Mouse (Mus musculus): ENCODE measurements around the gene Rrad.

Rrad gene

GRCm38 (mm10) chr8:104611613-104612012 is 19.5 kb downstream of the Rrad start:
- no peak for DNase-seq (ENCODE audit: low spot score)

GRCm38 (mm10) chr8:104610185-104610766 is 20.9 kb downstream of the Rrad start:
- DNase-seq (ENCODE audit: low spot score) = no peak

- no peak for DNase-seq (ENCODE audit: low spot score)
These were observed 21.9 kb downstream of the Rrad start for GRCm38 (mm10) chr8:104609222-104609621.

- no peak for DNase-seq (ENCODE audit: low spot score)
These were observed 23.2 kb downstream of the Rrad start for GRCm38 (mm10) chr8:104607944-104608343.

- no peak for DNase-seq (ENCODE audit: low spot score)
These were observed 24.8 kb downstream of the Rrad start for GRCm38 (mm10) chr8:104606329-104606728.

- no peak for DNase-seq (ENCODE audit: low spot score)
These were observed 27.9 kb downstream of the Rrad start for GRCm38 (mm10) chr8:104603245-104603593.

GRCm38 (mm10) chr8:104602468-104603244 is 28.5 kb downstream of the Rrad start:
- DNase-seq (ENCODE audit: low spot score) = peak; percentile 47

- no peak for DNase-seq (ENCODE audit: low spot score)
These were observed 29.2 kb downstream of the Rrad start for GRCm38 (mm10) chr8:104601941-104602371.

GRCm38 (mm10) chr8:104601386-104601785 is 29.7 kb downstream of the Rrad start:
- no peak for DNase-seq (ENCODE audit: low spot score)

- DNase-seq (ENCODE audit: low spot score) = no peak
These were observed 32.6 kb downstream of the Rrad start for GRCm38 (mm10) chr8:104598496-104598895.

GRCm38 (mm10) chr8:104597656-104598055 is 33.5 kb downstream of the Rrad start:
- no peak for DNase-seq (ENCODE audit: low spot score)

GRCm38 (mm10) chr8:104595773-104596536 is 35.2 kb downstream of the Rrad start:
- peak; percentile 38 for DNase-seq (ENCODE audit: low spot score)

- no peak for DNase-seq (ENCODE audit: low spot score)
These were observed 36.3 kb downstream of the Rrad start for GRCm38 (mm10) chr8:104594611-104595362.

GRCm38 (mm10) chr8:104593536-104594325 is 37.4 kb downstream of the Rrad start:
- no peak for DNase-seq (ENCODE audit: low spot score)

- no peak for DNase-seq (ENCODE audit: low spot score)
These were observed 38.6 kb downstream of the Rrad start for GRCm38 (mm10) chr8:104592566-104592965.

- DNase-seq (ENCODE audit: low spot score) = no peak
These were observed 39.3 kb downstream of the Rrad start for GRCm38 (mm10) chr8:104591856-104592255.

GRCm38 (mm10) chr8:104591133-104591834 is 39.8 kb downstream of the Rrad start, which contains the start of gene Pdp2:
Pdp2 (plus strand) TSS chr8:104591451.
- peak; percentile 82 for DNase-seq (ENCODE audit: low spot score)

GRCm38 (mm10) chr8:104590284-104590683 is 40.8 kb downstream of the Rrad start:
- no peak for DNase-seq (ENCODE audit: low spot score)

GRCm38 (mm10) chr8:104584522-104584921 is 46.6 kb downstream of the Rrad start:
- no peak for DNase-seq (ENCODE audit: low spot score)
